Mouse (Mus musculus) kidney, adult 8-10 months (tissue): ENCODE results near the gene Tiam1.

Experiments used
- DNase-seq, 2 experiments: peaks; one replicate each; pipeline ENCODE4 v3.0.0; 2022

Gene Tiam1

DNA sequence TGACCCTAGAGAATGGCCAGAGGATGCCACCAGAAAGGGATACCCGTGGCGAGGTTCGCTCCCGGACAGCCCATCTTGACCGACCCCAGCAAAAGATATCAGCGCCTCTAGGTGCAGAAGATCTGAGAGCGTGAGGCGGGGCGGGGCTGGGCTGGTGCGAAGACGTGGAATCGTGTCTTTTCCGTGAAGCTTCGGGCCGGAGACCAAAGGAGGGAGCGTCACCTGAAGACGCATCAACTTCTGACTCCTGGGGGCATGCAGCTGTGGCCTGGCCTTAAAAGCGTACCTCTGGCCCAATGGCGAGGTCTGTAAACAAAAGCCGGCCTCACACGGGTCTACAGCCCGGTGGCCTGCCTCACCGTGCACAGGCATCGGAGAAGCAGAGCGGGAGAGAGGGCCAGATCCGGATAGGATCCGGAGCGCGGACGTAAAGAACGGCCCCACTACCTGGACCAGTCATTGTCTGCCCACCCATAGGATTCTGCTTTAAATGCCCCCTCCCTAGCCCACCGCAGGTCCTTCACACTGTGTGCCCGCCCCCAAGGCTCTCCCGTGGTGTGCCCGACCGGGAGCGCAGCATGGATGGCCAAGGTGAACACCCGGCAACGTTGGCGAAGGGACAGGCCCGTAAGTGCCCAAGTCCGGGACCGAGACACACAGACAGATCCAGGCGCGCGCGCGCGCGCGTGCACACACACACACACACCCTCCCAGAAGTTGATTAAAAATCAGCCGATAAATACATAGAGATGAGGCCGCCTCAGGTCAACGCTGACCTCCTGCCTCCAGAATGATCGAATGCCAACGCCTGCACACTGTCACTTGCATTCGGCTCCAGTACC, 774 bp downstream of the Tiam1 start:
- DNase-seq: peak; percentile 15 to 21

DNA sequence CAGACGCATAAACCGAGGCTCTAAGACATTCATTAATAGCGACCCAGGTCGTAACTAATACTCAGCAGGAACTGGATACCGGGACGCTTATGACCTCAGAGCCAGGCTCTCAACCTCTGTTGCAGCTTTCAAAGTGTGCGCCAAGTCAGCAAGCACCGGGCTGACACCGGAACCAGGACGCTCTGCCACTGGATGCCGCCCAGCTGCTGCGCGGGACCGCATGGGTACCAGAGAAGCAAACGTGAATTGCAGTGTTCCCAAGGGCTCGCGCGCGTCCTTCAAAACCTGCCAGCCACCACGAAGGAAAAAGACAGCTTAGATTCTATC, 1.4 kb downstream of the Tiam1 start:
- peak in 1 of 2 experiments; percentile 2 for DNase-seq

DNA sequence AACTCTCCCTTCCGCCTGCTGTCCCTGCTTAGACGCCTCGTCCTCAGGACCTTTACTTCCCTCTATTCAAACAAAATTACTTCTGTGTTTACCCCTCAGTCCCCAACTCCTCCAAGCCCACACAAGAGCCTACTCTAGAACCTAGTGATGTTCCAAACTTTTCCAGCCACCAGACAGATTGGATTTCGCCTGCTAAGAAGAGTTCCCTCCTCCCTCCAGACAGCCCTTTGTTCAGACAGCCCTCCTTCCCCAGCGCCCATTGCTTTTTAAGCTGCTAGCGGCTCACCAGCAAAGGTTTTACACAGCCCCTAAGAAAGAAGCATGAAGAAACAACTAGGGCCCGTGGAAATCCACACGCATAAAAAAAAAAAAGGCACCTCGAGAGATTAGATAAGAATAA, 2.0 kb downstream of the Tiam1 start:
- DNase-seq: no peak

DNA sequence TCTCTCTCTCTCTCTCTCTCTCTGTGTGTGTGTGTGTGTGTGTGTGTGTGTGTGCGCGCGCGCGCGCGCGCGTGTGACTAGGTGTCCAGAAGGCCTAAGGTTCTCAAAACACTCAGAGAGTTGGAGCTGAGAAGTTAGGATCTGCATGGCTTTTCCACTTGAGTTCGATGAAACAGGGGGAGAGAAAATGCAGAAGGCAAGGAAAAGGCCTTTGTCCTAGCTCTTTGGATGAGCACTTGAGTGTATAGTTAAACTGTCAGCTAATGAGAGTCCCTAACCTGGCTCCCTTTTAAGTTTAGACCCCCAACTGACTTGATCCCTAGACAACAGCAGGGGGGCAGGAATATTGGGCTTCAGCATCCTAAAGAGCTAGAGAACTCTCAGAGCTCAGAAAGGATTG, 3.0 kb downstream of the Tiam1 start:
- DNase-seq: no peak

DNA sequence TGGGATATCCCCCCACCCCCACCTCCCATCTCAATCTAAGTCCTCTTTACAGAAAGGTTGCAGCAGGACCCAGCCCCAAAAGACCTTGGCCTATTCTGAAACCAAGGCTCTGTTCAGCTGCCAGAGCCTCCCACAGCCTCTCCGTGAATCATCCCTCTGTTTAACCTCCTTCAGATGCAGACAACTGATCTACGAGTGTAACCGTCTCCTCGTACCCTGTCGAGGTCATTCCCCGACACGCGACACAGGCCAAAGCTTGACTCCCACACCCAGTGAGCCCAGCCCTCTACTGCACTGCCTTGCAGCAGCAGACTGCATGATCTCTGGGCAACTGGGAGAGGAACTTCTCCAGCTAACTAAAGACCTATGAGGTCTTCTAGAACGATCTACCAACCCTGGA, 3.9 kb downstream of the Tiam1 start:
- DNase-seq: no peak

DNA sequence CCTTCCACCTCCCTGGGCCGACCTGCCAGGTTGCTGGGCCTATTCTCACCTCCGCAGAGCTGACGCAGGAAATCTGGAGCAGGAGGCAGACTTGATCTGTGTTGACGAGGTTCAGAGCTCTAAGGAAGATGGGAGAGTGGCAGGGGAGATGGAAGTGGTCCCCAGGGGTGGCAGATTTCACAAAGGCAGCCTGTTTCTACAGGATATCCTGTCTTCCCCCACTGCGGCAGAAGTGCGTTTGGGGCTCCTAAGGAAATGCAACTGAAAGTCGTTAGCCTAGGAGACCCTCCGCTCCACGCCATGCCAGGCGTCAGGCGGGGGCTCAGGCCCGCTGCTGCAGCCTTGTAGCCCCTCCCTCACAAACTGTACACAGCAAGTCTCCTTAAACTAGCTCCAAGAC, 5.4 kb downstream of the Tiam1 start:
- DNase-seq: no peak

DNA sequence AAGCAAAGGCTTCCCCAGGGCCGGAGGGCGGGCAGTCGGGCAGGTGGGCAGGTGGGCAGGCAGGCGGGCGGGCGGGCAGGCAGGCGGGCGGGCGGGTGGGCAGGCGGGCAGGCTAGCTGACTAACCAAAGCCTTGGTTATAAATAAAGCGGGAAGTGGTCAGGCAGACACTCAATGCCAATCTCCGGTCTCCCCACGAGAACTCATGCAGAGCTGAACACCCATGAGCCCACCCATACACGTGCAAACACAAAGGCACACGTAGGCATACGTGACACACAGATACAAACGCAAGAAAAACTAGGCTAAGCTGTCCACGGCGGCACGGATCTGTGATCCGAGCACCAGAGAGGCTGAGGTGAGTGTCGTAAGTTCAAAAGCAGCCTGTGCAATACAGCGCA, 6.4 kb downstream of the Tiam1 start:
- DNase-seq: no peak

DNA sequence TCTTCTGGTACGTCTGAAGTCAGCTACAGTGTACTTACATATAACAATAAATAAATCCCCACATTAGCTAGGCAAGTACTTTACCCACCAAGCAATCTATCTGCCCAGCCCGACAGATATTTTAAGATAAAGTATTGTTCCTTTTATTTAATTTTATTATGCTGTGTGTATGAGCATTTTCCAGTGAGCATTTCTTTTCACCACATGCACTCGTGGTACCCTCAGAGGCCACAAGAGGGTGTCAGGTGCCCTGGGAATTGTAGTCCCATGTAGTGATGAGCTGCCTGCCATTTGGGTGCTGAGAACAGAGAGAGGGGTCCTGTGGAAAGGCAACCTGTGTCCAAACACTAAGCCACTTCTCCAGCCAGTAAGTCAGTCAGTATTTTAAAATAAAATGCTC, 8.0 kb downstream of the Tiam1 start:
- DNase-seq: no peak

DNA sequence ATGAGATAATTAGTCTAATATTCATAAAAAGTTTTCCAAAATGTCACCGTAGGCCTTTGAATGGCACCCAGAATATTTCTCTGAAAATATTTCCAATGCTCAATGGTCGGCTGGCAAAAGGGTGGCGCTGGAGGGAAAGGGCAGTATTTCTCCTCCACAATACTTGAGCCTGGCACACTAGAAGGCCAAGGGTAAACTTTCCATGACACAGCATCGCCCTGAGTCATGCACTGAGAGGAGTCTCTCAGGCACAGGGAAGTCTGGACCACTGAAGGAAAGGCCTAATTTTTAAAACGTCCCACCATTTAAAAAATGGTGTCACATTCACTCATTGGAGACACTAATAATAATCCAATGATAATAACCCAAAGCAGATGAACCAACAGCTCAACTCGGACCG, 9.2 kb downstream of the Tiam1 start:
- DNase-seq: no peak

DNA sequence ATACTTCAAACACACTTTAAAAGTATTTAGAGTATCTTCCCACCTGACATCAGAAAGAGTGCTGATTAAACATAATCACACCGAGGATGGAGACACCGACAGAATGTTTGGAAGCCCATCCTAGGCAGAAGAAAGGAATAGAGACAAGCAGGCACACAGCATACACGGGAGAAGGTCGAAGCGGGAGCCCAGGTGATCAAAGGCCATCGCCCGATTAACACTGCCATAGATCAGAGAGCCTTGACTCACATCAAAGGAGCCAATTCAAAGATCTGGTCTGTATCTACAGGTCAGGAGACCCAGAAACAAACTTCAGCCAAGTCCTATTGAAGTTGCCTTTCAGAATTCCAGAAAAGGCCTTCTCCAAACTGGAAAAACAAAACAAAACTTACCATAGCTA, 10.8 kb downstream of the Tiam1 start:
- no peak for DNase-seq

DNA sequence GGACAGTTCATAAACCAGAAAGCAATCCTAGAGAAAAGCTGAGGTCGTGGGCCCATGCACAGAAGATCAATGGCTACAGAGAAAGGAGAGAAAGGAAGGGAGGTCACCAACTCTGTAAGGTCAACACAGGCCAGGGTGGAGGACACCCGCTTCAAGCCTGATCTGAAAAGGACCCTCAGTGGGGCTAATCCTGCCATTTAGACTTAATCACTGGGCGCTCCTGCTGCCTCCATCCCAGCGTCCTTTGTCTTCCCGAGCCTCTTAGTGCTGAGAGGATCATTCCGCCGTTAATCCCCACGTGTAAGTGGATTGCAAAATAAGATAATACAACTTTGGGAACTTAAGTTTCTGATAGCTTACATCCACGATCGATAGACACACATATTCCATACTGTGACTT, 11.2 kb downstream of the Tiam1 start:
- no peak for DNase-seq

DNA sequence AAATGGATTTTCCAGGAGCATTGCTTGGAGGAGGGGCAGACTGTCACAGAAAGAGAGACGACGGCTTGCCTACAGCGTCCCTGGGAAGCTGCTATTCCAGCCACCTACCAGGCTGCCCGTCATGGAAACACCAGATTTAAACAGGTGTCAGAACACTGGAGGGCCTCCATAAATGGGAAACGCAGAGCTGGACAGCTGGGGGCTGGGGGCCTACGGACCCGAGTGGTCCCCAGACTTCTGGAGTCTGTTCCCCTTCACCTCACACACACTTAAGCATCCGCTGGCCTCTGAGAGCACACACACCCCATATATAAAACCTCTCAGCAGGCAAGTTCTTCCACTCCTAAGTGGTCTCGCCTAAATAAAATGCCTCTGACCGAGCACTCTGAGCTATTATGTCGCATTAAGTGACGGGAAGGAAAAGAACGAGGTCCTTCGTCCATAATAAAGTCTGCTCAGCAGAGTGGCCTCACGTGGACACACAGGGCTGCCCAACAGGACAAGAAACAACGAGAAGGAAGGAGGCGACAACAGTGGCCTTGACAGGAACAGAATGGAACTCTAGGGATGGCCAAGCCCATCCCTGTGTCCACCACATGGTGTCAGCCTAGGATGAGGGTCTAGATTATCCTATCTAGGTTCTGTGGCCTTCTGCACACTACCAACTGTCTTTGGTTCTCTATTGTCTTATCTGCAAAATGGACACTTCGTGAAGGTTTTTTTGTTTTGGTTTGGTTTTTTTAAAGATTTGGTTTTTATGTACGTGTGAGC, 14.6 kb downstream of the Tiam1 start:
- DNase-seq: no peak

DNA sequence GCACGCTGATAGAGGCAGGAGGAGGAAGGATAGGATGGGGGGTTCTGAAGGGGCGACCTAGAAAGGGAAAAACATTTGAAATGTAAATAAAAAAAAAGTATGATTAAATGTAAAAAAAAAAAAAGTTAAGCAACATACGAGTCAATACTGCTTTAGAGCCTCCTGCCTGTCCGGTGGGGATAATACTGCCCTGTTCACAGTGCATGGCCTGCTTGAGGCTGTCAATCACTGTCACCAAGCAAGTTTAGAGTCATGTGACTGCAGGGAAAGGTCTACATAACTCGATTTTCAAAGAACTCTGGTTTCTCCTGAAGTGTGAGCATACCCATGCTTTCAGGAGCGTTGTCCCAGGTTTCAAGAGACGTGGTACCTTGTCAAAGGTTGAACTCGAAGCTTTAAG, 15.2 kb downstream of the Tiam1 start:
- no peak for DNase-seq

DNA sequence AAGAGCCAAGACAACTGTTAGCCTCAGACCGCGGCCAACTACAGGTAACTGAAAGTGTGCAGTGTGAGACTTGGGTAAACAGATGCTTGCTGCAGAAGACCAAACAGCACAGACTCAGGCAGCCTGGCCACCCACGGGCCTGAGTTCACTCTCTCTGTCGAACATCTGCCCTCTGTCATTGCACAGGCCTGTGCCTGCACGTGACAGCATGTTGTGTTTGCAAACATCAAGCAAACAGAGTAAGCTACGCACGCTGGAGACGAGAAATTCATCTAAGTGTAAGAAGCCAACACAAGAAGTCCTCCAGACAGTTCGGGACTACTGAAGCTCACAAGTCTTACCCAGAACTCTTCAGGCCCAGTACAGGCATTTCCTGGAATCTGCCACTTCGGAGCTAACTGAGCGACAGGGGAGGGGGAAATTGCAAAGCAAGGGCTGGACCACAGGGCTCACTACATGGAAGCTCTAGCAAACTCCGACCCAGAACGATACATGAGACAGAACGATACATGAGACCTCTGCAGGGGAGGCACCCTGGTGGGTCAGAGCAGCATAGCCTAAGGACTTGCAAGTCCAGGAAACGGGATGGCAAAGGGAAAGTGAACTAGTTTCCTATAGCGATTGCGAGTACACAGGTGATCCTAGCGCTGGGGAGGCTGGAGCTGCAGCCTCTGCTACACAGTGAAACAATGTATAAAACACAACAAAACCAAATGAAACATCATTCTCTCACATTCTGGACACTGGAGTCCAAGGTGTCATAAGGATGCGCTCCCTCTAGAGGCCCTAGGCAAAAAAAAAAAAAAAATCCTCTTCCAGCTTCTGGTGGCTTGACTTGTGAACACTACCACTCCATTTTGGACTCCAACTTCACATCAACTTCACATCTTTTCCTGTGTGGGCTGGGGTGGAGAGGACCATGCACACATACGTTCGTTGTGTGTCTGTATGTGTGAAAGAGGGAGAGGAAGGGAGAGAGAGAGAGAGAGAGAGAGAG, 18.0 kb downstream of the Tiam1 start:
- no peak for DNase-seq

DNA sequence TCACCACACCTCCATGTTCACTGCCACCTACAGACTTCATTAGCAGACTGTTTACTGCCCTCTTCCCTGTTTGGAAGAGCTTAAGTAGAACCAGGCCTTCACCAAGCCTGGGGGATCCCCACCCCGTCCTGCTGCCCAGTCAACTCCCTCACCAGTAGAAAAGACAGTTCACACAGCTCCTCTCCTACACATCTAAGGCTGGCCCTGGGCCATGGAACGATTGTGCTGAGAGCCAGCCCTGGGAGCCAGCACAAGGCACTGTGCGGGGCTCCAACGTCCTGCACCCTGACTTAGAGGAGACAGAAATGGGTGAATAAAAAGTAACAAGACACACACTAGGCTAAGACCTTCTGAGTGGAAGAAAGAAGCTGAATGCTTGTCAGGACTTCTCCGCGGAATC, 20.5 kb downstream of the Tiam1 start:
- no peak for DNase-seq

DNA sequence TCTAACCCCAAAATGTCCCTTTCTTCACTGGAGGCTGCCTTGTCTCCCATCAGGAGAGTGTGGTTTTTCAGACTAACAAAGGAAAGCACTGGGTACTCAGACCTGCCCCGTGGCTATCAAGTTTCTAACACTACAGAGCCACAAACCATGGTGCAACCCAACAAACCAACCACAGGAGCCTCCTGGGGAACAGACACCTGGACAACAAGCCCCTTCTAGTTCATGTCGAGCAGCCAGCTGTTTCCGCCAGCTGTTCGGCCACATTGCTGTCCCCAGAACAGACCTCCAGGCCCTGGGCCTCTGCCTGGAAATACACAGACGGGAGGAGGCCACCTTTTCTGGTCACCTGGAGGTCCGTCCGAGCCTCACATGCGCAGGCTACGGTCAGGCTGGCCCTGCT, 21.1 kb downstream of the Tiam1 start:
- no peak for DNase-seq

DNA sequence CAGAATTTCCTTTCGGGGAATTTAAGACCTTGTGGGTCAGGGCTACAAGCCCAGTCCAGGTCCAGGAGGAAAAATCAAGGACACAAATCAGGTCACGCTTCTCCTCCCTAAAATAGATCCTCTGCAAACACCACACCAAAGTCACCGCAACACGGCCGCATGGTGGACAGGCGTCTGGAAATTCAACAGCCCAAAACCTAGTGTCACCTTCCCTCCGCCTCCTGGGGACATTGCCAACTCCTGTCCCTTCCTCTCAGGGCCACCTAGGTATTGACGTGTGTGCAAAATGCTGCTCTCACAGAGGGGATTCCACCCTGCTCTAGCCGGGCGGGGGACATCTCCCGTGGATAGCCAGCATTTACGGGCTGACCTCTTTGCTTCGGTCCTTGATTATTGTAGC, 21.8 kb downstream of the Tiam1 start:
- no peak for DNase-seq

DNA sequence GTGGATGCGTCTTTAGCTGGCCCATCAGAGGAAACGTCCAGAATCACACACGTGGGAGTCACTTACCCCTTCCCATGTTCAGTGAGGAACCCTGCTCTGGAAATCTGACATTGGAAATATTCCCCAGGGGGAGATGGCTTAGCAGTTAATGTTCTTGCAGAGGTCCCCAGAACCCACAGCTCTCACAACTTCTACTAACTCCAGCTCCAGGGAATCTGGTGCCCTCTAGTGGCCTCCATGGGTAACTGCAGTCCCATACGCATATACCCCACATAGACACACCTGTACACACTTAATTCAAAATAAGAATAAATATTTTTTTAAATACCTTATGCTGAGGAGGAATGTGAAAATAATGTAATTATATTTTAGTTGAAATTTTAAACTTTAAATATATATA, 23.6 kb downstream of the Tiam1 start:
- no peak for DNase-seq

DNA sequence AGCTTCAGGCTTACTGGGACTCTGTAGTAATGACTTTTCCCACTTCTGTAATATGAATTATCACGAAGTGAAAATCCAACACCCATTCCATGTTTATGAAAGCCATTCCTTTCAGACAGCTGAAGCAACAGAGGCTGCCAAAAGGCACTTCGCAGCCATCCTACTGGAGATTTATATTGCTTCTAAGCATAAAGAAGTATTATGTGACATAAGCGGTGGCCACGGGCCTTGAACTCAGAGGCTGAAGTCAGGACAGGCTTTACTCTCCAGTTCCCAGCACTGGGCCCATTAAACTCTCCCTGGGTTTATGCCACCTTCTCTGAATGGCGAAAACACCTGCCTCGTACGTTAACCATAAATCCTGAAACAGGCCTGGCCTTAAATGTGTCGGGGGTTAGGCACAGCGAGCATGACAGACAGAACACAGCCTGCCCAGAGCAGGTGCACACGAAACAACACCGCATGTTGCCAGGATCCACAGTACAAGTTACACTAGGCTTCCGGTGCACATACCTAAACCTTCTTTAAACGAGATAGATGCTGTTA, 26.9 kb downstream of the Tiam1 start:
- no peak for DNase-seq

DNA sequence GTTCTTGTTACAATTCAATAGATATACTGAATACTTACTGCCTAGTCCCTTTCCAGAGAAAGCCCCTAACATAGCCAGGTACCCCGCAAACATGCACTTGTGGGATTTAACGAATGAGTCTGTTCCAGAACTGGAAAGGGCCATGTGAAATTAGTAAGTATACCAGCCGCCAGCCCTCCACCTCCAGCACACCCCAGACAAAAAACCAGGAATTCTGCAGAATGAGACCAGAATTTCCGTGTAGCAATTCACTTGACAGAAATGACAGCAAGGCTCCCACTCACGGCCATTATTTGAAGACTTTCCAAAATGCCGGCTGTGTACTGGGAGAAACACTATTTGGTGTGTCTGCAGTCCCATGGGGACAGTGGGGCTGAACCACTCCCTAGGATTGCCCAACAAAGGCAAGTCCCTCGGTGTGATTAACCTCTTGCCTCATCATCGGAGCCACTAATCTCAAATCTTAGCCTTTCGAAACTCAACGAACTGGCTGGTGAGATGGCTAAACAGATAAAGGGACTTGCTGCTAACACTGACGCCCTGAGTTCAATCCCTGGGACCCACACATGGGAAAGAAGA, 30.9 kb downstream of the Tiam1 start:
- no peak for DNase-seq

DNA sequence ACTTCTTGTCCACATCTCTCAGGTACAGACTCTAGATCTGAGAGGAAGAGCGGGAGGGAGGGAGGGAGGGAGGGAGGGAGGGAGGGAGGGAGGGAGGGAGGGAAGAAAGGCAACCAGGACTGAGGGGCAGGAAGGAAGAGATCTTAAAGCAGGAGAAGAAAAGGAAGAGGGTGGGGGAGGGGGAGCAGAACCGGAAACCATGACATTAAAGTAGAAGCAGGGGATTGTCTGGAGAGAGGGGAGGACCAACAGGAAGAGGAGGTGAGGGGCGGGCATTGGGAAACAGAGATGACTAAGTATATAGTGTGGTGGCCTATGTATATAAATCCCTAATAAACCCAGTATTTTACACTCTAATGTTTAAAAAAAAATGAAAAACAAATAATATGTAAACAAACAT, 34.1 kb downstream of the Tiam1 start:
- no peak for DNase-seq

DNA sequence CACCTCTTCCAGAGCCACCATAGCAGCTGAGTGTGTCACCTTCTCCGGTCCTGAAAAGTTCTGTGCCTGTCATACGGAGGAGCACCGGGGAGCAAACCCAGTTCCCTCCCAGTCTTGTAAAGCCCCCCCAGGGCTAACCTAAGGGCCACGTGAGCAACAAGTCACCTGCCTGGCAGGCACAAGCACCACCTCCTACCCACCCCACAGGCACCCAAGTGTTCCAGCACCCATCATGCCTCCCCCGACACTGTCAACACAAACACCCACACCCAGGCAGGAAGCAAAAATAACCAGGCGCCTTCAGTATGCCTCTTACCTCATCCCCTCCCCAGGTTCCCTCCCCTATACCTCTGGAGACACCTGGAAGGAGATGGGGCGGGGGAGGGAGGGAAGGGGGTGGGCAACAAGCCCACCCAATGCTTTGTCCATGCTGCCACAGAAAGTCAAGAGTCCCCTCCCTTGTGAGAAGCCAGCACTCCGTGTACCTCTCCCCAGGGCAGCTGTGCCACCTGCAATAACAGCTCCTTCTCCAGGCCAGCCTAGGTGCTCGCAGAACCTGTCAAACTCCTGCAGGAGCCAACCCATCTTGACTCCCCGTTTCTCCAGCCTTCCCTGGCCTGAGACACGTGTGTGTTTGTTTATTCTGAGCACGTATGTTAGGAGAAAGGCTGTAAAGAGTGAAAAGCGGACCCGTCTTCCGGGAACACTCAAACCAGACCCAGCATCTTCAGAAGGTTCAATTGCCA, 38.7 kb downstream of the Tiam1 start:
- peak in 1 of 2 experiments; percentile 20 for DNase-seq
